Mouse (Mus musculus) MEL-GATA-1-ER (cell line): Measurements from ENCODE around the gene Opcml.

Source experiments
- DNase-seq: peaks from one replicate; pipeline ENCODE4 v3.0.0-alpha.2; 2012; ENCODE audit warnings: low read depth; ENCODE audit errors: extremely low read depth

Gene Opcml

GRCm38 (mm10) chr9:28615447-28615846, 824.9 kb downstream of the Opcml start:
- DNase-seq = no peak

- no peak for DNase-seq
Measured at GRCm38 (mm10) chr9:28617666-28618065, 827.1 kb downstream of the Opcml start.

GRCm38 (mm10) chr9:28618186-28618892, 827.8 kb downstream of the Opcml start:
- no peak for DNase-seq

- no peak for DNase-seq
Measured at GRCm38 (mm10) chr9:28621939-28622338, 831.4 kb downstream of the Opcml start.

- DNase-seq = no peak
Measured at GRCm38 (mm10) chr9:28624870-28625269, 834.3 kb downstream of the Opcml start.

- no peak for DNase-seq
Measured at GRCm38 (mm10) chr9:28642766-28643165, 852.2 kb downstream of the Opcml start.

- DNase-seq = no peak
Measured at GRCm38 (mm10) chr9:28644063-28644462, 853.5 kb downstream of the Opcml start.

GRCm38 (mm10) chr9:28650089-28650488, 859.5 kb downstream of the Opcml start:
- DNase-seq = no peak

- DNase-seq = no peak
Measured at GRCm38 (mm10) chr9:28659996-28660395, 869.4 kb downstream of the Opcml start.

- DNase-seq = no peak
Measured at GRCm38 (mm10) chr9:28662882-28663281, 872.3 kb downstream of the Opcml start.

- no peak for DNase-seq
Measured at GRCm38 (mm10) chr9:28680309-28680708, 889.7 kb downstream of the Opcml start.

- DNase-seq = no peak
Measured at GRCm38 (mm10) chr9:28681252-28682037, 890.9 kb downstream of the Opcml start.

GRCm38 (mm10) chr9:28683951-28684470, 893.4 kb downstream of the Opcml start:
- DNase-seq = no peak

GRCm38 (mm10) chr9:28686942-28687611, 896.5 kb downstream of the Opcml start:
- no peak for DNase-seq

GRCm38 (mm10) chr9:28690134-28690533, 899.6 kb downstream of the Opcml start:
- DNase-seq = no peak

GRCm38 (mm10) chr9:28705796-28706195, 915.2 kb downstream of the Opcml start:
- DNase-seq = no peak

GRCm38 (mm10) chr9:28714544-28714943, 924.0 kb downstream of the Opcml start:
- DNase-seq = no peak

- no peak for DNase-seq
Measured at GRCm38 (mm10) chr9:28720186-28720585, 929.6 kb downstream of the Opcml start.

GRCm38 (mm10) chr9:28731811-28732602, 941.4 kb downstream of the Opcml start:
- no peak for DNase-seq

GRCm38 (mm10) chr9:28737955-28738354, 947.4 kb downstream of the Opcml start:
- no peak for DNase-seq

GRCm38 (mm10) chr9:28738451-28738860, 947.9 kb downstream of the Opcml start:
- DNase-seq = no peak
